Mouse (Mus musculus): ENCODE measurements around the gene Mbd3.

- TF ChIP-seq POLR2AphosphoS5 (IDR thresholded peaks at IDR 0.05; ENCODE audit: insufficient replicate concordance, low read depth, low read length), result no peak
- no peak for TF ChIP-seq CTCF (IDR thresholded peaks at IDR 0.05; ENCODE audit: low read depth, low read length)
- no peak for TF ChIP-seq GATA2 (IDR thresholded peaks at IDR 0.05; ENCODE audit: borderline replicate concordance, low read depth, low read length)
These were observed 51.8 kb downstream of the Mbd3 start for GRCm38 (mm10) chr10:80347514-80347967.
